Mouse (Mus musculus): ENCODE measurements at regions not wholly inside any gene's neighbourhood (a gene's known extent, or its start where the extent isn't known, plus 50 kb on each side); places are given as distances from the start of the nearest gene placed in this dataset.

DNA sequence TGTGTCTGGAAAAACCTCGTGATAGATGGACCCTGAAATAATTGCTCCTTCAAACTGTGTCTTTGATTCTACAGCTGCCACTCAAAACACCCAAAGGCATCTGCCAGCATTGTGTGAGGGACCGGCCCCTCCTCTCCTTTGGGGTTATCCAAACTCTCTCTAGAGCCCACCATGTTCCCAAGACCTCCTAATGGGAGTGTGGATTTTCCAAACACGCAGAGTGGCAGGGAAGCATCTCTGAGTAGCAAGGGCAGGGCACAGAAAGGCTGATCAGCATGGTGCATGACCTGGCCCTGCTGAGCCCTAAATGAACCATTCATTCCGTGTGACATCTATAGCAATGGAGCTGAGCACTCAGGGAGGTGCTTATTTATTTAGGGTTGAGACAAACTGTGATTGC is 186.1 kb upstream of the Ctnna2 start:
- peak; percentile 26 for DNase-seq

Data from retina, postnatal 1 day (tissue).